Mouse (Mus musculus): ENCODE data around the gene Slc16a13.

GRCm38 (mm10) chr11:70211972-70212371 is 8.9 kb downstream of the Slc16a13 start:
- TF ChIP-seq CTCF (IDR thresholded peaks at IDR 0.05; ENCODE audit: low read depth, low read length) (no peak), GATA1 (IDR thresholded peaks at IDR 0.05; ENCODE audit: borderline replicate concordance, low read length) (no peak), GATA2 (IDR thresholded peaks at IDR 0.05; ENCODE audit: borderline replicate concordance, low read depth, low read length) (no peak), TAL1 (conservative IDR thresholded peaks at IDR 0.05; ENCODE audit: low read depth, low read length) (no peak)
